Mouse (Mus musculus) midbrain, embryonic 15.5 days (tissue): ENCODE measurements around the gene Smyd3. TPM values are rescaled to one million over a fixed set of nuclear protein-coding genes. Genes with fewer than 3 reads are reported as not detected.

ENCODE experiments used
- ATAC-seq: fragments of 200-750 bp; cut with Nextera tagmentation; replicated peaks from 2 replicates; pipeline ENCODE4 v1.8.0; 2017; ENCODE audit warnings: moderate TSS enrichment
- H3K27ac ChIP-seq: fragments of 300-500 bp; sonication (generic); 2 replicates; pipeline ENCODE4 v1.5.1; 2015; ENCODE audit warnings: mild to moderate bottlenecking, inconsistent platforms
- H3K27me3 ChIP-seq: fragments of 300-500 bp; sonication (generic); replicated peaks from 2 replicates; pipeline ENCODE4 v1.6.1; 2015; ENCODE audit warnings: inconsistent platforms
- H3K36me3 ChIP-seq: fragments of 300-500 bp; sonication (generic); replicated peaks from 2 replicates; pipeline ENCODE4 v1.6.1; 2015; ENCODE audit warnings: inconsistent platforms
- H3K4me1 ChIP-seq: fragments of 300-500 bp; sonication (generic); 2 replicates; pipeline ENCODE4 v1.6.1; 2015; ENCODE audit warnings: inconsistent platforms
- H3K4me2 ChIP-seq: fragments of 300-500 bp; sonication (generic); 2 replicates; pipeline ENCODE4 v1.6.1; 2015; ENCODE audit warnings: inconsistent platforms, mild to moderate bottlenecking, moderate library complexity
- H3K4me3 ChIP-seq: fragments of 300-500 bp; sonication (generic); 2 replicates; pipeline ENCODE4 v1.5.1; 2015; ENCODE audit warnings: mild to moderate bottlenecking, inconsistent platforms
- H3K9ac ChIP-seq: fragments of 300-500 bp; sonication (generic); 2 replicates; pipeline ENCODE4 v1.6.1; 2015; ENCODE audit warnings: mild to moderate bottlenecking, inconsistent platforms
- H3K9me3 ChIP-seq: fragments of 300-500 bp; sonication (generic); 2 replicates; pipeline ENCODE4 v1.6.1; 2016; ENCODE audit warnings: inconsistent platforms
- WGBS: fragments of 180-500 bp; shearing (Covaris S2); methylation state at CpG from one replicate; pipeline ENCODE4 v1.1.7; 2015; ENCODE audit warnings: mixed read lengths; 5-methylcytosine and 5-hydroxymethylcytosine counted together
- polyA plus RNA-seq: library from polyadenylated mRNA; unstranded; fragments of >200 nt; fragmentation: Nextera tagmentation; extraction: Ambion mirVana; gene quantifications from 2 replicates; pipeline ENCODE4 v1.2.1, GENCODE M21; 2015

The Smyd3 gene
- polyA plus RNA-seq, 1 experiment from 2014 or later = 24.8 TPM

DNA sequence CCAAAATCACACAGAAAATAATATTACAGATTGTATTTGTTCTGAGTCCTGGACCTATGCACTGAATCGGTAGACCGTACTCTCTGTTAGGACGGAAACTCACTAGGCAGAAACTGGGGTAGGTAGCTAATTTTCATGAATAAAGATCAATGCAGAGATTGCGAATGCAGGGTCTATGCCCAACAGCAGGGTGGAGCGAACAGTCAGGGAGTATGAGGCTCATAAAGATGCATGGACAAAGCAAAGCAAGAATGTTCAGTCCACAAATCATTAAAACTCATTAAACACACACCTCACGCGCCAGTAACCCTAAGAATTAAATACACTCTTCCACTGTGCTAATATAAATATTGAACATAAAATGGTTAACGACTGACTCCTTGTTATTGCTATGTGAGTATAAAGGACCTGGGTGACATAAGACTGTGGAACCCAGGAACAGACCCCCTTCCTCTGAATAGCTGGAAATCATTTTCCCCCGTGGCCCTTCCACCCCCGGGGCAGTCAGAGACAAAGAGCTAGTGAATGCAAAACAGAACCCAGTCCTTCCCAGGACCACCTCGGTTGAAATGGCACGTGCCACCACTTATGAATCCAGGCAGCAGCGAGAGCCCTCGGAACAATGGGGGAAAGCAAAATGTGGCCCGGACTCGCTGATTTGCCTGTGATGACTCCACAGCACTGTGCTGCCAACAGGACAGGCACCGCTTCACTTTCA, 71.6 kb downstream of the Smyd3 start:
- Histone ChIP-seq H3K4me1 (0 out of 2 replicates have a peak, but pooled peaks cover 7% of the 10 kb centered on the region), H3K9ac (no peak overlapping the region), H3K4me2 (peak overlapping the region; percentile 8; the same call in 1 of the 2 replicates), H3K27ac (no peak overlapping the region), H3K36me3 (no peaks in the 10 kb centered on the region), H3K9me3 (no peaks in the 10 kb centered on the region), H3K27me3 (no peaks in the 10 kb centered on the region), H3K4me3 (no peak overlapping the region)
- ATAC-seq = peak; percentile 86
- WGBS = 23% methylated on average over 17 of the region's 17 CpGs

DNA sequence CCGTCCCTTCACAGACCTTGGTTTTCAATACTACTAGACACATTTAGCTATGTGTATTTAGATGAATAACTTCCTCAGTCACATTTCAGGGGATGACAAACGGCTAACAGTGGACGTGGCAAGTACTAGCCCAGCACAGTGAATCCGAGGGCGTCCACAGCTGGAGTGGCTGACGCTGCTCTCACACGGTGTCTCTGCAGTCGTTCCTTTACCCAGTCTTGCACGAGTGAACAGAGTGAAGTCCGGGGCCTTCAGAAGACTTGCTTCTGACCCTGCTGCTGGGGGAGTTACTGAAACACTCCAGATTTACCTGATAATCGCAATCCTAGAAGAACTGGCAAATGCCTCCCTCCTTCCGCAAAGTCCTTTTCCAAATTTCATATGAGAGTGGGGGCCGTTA, 74.0 kb downstream of the Smyd3 start:
- no peak overlapping the region for H3K4me3 ChIP-seq
- H3K27me3 ChIP-seq = no peaks in the 10 kb centered on the region
- ATAC-seq = no peak
- 84% methylated on average over 13 of the region's 13 CpGs for WGBS
- H3K9ac ChIP-seq = no peak overlapping the region
- H3K27ac ChIP-seq = no peak overlapping the region
- H3K4me2 ChIP-seq = no peak overlapping the region
- H3K4me1 ChIP-seq = 0 out of 2 replicates have a peak, but pooled peaks cover 7% of the 10 kb centered on the region
- H3K36me3 ChIP-seq = no peaks in the 10 kb centered on the region
- no peaks in the 10 kb centered on the region for H3K9me3 ChIP-seq

DNA sequence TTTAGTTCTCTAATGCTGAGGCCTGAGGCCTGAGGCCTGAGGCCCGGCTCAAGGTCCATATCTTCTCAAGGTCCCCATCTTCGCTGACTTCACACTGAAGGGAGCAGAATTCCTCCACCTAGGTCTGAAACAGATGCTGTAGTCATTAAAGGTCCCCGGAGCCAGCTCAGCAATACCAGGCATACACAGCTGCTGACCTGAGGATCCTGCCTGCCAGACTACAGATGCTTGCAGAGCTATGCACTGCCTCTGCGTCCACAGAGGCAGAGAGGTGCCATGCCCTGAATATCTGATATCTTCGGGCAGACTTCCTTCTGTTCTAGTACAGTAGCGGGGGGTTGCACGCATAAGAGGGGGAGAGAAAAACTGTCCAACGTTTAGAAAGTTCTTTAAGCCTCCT, 74.4 kb downstream of the Smyd3 start:
- H3K4me1 ChIP-seq = 0 out of 2 replicates have a peak, but pooled peaks cover 7% of the 10 kb centered on the region
- H3K4me2 ChIP-seq = no peak overlapping the region
- no peak overlapping the region for H3K27ac ChIP-seq
- no peaks in the 10 kb centered on the region for H3K9me3 ChIP-seq
- H3K4me3 ChIP-seq = no peak overlapping the region
- H3K27me3 ChIP-seq = no peaks in the 10 kb centered on the region
- 74% methylated on average over 8 of the region's 8 CpGs for WGBS
- ATAC-seq = no peak
- no peak overlapping the region for H3K9ac ChIP-seq
- no peaks in the 10 kb centered on the region for H3K36me3 ChIP-seq

DNA sequence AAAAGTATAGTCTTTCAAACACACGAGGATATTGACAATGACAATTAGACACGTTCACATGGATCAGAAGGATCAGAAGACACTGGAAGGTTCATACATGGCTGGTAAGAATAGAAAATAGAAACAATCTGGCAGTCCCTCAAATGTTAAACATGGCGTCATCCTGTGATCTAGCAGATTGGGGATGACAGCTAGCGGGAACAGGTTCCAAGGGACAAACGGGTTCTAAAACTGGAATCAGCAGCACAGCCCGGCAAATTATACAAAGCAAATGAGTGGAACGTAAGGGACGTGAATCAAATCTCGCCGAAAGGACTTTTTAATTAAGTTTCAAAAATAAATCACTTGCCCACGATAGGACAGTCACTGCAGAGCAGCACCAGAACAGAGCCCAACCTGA, 81.2 kb downstream of the Smyd3 start:
- WGBS = 79% methylated on average over 11 of the region's 11 CpGs
- H3K4me3 ChIP-seq = no peak overlapping the region
- H3K9ac ChIP-seq = no peak overlapping the region
- H3K4me2 ChIP-seq = no peak overlapping the region
- no peaks in the 10 kb centered on the region for H3K4me1 ChIP-seq
- no peak overlapping the region for H3K27ac ChIP-seq
- ATAC-seq = no peak
- H3K9me3 ChIP-seq = no peaks in the 10 kb centered on the region
- no peaks in the 10 kb centered on the region for H3K36me3 ChIP-seq
- no peaks in the 10 kb centered on the region for H3K27me3 ChIP-seq

DNA sequence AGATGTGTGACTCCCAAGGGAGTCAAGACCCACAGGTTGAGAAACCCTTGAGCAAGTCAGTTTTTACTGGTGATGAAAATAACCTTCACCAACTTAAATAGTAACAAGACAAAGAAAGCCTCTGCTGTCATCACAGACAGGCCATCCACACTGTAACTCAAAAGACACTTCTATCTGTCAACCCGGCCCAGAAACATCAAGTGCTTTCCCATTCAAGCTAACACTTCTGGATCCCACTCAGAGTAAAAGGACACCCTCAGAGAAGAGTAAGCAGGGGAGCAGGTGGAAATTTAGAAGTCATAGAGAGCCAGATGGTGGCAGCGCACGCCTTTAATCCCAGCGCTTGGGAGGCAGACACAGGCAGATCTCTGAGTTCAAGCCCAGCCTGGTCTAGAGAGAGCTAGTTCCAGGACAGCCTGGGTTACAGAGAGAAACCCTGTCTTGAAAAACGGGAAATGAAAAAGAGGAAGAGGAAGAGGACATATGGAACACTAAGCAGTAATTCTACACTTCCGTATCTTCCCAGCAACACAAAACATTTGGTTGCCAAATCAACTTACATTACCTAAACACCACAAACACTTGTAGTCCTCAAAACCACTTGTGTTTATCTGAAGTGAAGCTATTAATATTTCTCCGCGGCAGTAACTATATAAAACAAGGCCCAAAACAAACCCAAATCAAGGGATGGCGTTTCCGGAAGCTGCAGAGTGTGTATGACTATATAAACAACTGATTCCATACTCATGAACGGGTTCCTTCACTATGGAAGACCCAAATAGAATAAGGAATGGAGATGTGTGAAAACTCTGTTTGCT, 83.2 kb downstream of the Smyd3 start:
- Histone ChIP-seq H3K9me3 (no peaks in the 10 kb centered on the region), H3K4me3 (no peak overlapping the region), H3K4me1 (no peaks in the 10 kb centered on the region), H3K27ac (no peak overlapping the region), H3K36me3 (no peaks in the 10 kb centered on the region), H3K27me3 (no peaks in the 10 kb centered on the region), H3K9ac (no peak overlapping the region), H3K4me2 (no peak overlapping the region)
- no peak for ATAC-seq
- 92% methylated on average over 11 of the region's 11 CpGs for WGBS

DNA sequence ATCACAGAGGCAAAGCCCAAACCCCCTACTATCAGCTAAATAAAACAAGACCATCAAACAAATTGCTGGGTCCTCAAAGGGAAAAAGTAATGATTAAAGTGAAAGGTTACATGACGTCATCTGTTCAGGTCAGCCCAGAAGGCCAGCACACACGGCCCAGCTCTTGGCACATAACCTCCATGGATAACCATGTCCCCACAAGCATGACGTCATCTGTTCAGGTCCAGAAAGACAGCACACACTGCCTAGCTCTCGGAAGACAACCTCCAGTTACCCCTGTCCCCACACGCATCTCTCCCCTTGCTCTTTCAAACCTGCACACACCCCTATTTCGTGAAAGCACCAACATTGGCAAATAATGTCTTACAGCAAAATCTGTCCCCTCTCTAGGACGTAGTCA, 84.0 kb downstream of the Smyd3 start:
- H3K4me2 ChIP-seq = no peak overlapping the region
- WGBS = 86% methylated on average over 7 of the region's 7 CpGs
- H3K27me3 ChIP-seq = no peaks in the 10 kb centered on the region
- H3K36me3 ChIP-seq = no peaks in the 10 kb centered on the region
- H3K9me3 ChIP-seq = no peaks in the 10 kb centered on the region
- no peak for ATAC-seq
- no peaks in the 10 kb centered on the region for H3K4me1 ChIP-seq
- no peak overlapping the region for H3K27ac ChIP-seq
- no peak overlapping the region for H3K9ac ChIP-seq
- no peak overlapping the region for H3K4me3 ChIP-seq

DNA sequence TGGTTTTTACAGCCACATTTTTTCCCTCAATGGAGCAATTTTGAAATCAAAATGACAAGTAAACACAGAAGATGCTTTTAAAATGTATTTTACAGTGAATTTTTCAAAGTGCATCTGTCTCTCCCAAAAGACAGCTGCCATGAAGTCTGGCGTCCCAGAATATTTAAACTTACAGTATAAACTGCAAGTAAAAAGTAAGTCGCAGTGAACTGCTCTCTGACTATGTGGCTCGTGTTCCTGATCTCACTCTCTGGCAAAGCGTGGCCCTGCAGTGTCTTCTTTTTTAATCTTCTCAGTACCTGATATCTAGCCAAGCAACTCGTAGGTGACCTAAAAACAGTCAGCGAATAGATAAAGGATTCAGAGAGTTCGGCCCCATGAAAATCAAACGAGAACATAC, 84.5 kb downstream of the Smyd3 start:
- H3K27ac ChIP-seq = no peak overlapping the region
- no peaks in the 10 kb centered on the region for H3K27me3 ChIP-seq
- 87% methylated on average over 8 of the region's 8 CpGs for WGBS
- no peak for ATAC-seq
- H3K9ac ChIP-seq = no peak overlapping the region
- no peak overlapping the region for H3K4me3 ChIP-seq
- no peak overlapping the region for H3K4me2 ChIP-seq
- no peaks in the 10 kb centered on the region for H3K9me3 ChIP-seq
- no peaks in the 10 kb centered on the region for H3K4me1 ChIP-seq
- no peaks in the 10 kb centered on the region for H3K36me3 ChIP-seq

DNA sequence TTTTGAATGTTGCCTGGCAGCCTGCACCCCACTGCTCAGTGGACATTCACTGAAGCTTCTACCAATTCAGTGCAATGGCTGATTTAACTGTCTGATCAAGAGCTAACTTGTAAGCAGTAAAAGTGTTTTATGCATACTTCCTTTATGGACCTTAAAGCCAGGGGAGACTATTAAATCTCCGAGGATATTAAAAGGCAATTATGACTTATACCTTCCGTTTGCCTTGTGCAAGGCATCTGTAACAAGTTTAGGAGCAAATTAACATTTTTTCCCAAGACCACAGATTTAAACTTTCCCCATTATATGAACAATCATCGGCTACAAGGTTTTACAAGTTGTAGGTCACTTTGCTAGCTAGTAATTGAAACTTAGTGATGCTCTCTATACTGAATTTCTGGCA, 87.8 kb downstream of the Smyd3 start:
- Histone ChIP-seq H3K9me3 (no peaks in the 10 kb centered on the region), H3K27ac (no peak overlapping the region), H3K4me2 (no peak overlapping the region), H3K36me3 (no peaks in the 10 kb centered on the region), H3K4me3 (no peak overlapping the region), H3K27me3 (no peaks in the 10 kb centered on the region), H3K9ac (no peak overlapping the region), H3K4me1 (no peaks in the 10 kb centered on the region)
- WGBS = 87% methylated on average over 3 of the region's 3 CpGs
- ATAC-seq = no peak

DNA sequence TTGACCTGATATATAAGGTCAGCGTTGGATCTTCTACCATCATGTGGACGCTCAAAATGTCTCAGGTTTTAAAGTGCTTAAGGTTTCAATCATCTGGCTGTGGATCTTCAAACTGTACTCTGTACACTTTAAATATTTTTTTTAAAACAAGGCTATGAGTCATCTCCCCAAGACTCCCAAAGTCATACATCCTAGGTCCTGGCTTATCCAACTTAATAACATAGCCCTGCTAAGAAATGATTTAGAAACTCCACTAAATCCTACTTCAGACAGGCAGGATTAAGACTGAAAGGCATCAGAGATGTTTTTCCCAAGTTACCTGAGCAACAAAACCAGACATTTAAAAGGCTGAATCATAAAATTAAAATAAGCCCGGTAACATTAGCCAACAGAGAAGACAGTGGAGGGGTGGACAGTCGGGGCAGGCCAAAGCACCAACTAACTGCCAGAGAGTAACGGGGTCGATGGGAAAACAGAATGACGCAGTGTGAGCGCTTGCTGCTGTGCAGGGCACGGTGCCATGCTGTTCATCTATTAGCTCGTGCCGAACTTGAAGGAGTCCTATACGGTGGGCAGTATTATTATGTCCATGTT, 92.9 kb downstream of the Smyd3 start:
- H3K4me3 ChIP-seq = no peak overlapping the region
- no peaks in the 10 kb centered on the region for H3K9me3 ChIP-seq
- H3K4me1 ChIP-seq = no peaks in the 10 kb centered on the region
- WGBS = 86% methylated on average over 12 of the region's 12 CpGs
- H3K36me3 ChIP-seq = no peaks in the 10 kb centered on the region
- no peak overlapping the region for H3K27ac ChIP-seq
- H3K4me2 ChIP-seq = no peak overlapping the region
- ATAC-seq = no peak
- H3K9ac ChIP-seq = no peak overlapping the region
- no peaks in the 10 kb centered on the region for H3K27me3 ChIP-seq

DNA sequence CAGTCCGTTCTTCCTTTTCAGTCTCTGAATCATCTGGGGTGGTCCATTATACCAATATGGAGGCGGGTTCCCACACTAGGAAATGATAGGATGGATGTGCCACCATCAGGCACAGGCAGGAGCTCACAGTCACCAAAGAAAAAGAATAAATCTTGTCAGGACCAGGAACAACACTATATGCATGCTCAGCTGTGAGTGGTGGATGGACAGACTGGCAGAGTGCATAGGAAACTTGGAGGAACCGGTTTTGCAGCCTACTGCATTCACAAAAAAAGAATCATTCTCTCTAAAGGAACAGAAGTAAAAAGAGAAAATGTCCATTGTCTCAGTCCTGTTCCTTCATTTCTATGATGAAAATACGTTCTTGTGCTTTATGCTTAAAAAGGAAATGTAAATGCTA, 98.8 kb downstream of the Smyd3 start:
- Histone ChIP-seq H3K27me3 (no peaks in the 10 kb centered on the region), H3K27ac (no peak overlapping the region), H3K9ac (no peak overlapping the region), H3K4me1 (no peaks in the 10 kb centered on the region), H3K36me3 (no peaks in the 10 kb centered on the region), H3K4me2 (no peak overlapping the region), H3K9me3 (no peaks in the 10 kb centered on the region), H3K4me3 (no peak overlapping the region)
- no peak for ATAC-seq
- 83% methylated on average over 4 of the region's 4 CpGs for WGBS

DNA sequence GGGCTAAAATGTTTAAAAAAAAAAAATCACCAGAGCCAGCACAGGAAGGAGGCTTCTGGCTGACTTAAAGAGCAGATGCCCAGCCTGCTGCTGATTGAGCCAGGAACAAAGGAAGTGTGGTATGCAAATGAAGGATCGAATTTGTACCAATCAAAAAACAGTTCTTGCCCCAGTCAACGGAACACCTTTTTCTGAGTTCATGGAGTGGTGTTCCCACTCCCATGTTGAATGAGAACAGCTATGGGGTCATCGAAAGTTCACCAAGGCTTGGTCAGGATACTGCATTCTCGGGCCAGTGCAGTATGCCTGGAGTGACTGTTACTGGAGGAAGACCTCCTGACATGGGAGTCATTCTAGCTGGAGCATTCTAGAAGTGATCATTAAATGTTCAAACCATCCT, 109.8 kb downstream of the Smyd3 start:
- Histone ChIP-seq H3K36me3 (no peaks in the 10 kb centered on the region), H3K4me2 (no peak overlapping the region), H3K4me3 (no peak overlapping the region), H3K9ac (no peak overlapping the region), H3K27me3 (no peaks in the 10 kb centered on the region), H3K4me1 (no peaks in the 10 kb centered on the region), H3K27ac (no peak overlapping the region), H3K9me3 (peaks cover 6% of the 10 kb centered on the region; the same call in 1 of the 2 replicates)
- WGBS = 87% methylated on average over 4 of the region's 4 CpGs
- no peak for ATAC-seq

DNA sequence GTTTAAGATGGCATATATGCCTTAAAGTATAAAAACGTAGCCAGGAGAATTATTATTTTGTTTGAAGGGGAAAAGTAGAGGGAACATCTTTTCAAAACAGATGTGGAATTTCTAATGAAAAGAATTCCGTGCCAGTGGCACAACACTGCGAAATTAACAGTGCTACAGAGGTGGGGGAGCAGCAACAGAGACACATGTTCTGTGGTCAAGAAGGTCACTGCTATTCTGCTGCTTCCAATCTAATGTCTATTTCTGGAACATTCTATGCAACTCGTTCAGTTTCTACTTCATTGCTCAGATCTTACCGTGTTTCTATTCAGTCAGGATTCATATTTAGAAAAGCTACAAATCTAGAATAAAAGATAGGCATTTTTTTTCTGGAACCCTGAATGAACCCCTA, 117.0 kb downstream of the Smyd3 start:
- 79% methylated on average over 5 of the region's 5 CpGs for WGBS
- no peaks in the 10 kb centered on the region for H3K27me3 ChIP-seq
- no peaks in the 10 kb centered on the region for H3K36me3 ChIP-seq
- no peak for ATAC-seq
- no peaks in the 10 kb centered on the region for H3K9me3 ChIP-seq
- H3K4me3 ChIP-seq = no peak overlapping the region
- no peak overlapping the region for H3K4me2 ChIP-seq
- H3K9ac ChIP-seq = no peak overlapping the region
- no peak overlapping the region for H3K27ac ChIP-seq
- H3K4me1 ChIP-seq = no peaks in the 10 kb centered on the region
